Mouse (Mus musculus): ENCODE measurements around the gene Olfr693.
"Not testable (repeated sequence)": the region's sequence is repeated elsewhere in the genome, so short reads cannot be mapped to it uniquely, and the experiment has no call there.

Olfr693 gene

DNA sequence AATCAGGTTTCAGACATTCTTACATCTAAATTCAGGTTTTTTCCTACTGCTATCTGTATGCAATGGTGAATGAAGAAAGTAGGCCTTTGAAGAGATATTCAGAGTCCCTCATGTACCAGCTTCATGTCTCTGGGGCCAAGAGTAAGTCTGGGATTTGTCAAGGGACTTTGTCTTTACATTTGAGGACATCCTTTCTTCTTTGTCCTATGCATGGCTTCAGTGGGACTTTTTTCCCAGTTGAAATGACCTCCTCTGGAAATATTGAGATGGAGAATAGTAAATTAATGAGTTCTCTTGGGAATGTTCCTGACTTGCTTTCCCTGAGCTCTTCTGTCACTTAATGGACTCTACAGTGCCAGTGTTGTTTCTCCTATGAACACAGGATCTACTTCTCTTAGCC is at the start of gene Olfr693:
TSS of gene Olfr693 (minus strand) at position 101 of the 400 bp plus-strand sequence.
- no peak for DNase-seq (ENCODE audit: low spot score)

DNA sequence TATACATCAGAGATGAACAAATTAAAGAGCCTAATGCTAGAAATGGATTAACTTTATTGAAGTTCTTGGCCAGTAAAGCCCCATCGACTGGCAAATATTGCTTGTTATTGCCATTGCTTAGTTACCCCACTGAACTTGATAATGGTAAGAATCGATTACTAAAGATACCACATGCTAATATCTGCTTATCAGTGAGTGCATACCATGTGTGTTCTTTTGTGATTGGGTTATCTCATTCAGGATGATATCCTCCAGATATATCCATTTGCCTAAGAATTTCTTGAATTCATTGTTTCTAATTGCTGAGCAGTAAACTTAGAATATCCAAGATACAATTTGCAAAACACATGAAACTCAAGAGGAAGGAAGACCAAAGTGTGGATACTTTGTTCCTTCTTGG is 45.3 kb upstream of the Olfr693 start:
- DNase-seq (ENCODE audit: low spot score): not testable (repeated sequence)

DNA sequence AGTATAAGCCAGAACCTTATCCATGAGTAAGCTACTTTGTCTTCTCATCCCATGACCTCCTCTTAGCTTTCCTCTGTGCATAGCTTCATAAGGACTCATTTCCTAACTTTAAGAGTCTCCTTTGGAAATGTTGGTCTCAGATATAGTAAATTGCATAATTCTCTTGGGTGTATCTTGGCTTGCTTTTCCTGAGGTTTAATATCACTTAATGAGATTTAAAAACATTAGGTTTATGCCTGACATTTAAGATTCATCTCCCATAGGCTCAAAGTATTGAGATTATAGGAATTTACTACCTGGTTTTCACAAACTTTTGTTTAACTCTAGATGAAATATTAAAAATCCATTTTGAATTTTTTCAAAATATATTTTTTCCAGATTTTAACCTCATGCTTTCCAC is 35.9 kb upstream of the Olfr693 start, which contains the start of gene Olfr695:
TSS of gene Olfr695 (minus strand) at position 101 of the 400 bp plus-strand sequence.
- DNase-seq (ENCODE audit: low spot score): no peak

DNA sequence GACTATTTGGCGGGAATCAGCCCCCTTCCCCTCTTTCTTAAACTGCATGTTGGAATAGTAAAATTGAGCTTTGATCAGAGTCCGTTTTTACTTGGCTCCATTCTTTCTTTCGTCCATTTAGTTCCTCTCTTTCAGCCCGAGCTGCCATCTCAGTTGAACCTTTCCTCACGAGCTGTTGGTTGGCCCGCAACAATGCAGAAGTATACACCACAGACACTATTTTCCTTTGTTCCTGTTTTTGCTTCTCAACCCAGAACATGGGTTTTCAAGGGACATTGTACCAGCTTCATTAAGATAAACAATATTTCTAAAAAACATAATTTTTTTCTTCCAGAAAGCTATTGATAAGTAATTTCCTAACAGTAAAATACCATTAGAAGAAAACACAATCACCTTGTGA is 31.1 kb upstream of the Olfr693 start:
- no peak for DNase-seq (ENCODE audit: low spot score)

DNA sequence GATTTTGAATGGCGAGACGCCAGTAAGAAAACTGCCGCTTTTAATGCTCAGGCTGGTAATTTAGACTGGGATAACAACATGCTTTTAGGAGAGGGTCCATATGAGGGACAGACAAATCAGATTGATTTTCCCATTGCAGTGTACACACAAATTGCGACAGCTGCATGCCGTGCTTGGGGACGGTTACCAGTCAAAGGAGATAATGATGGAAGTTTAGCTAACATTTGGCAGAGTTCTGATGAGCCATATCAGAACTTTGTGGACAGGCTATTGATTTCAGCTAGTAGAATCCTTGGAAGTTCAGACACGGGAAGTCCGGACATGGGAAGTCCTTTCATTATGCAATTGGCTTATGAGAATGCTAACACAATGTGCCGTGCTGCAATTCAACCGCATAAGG is 27.3 kb upstream of the Olfr693 start:
- not testable (repeated sequence) for DNase-seq (ENCODE audit: low spot score)

DNA sequence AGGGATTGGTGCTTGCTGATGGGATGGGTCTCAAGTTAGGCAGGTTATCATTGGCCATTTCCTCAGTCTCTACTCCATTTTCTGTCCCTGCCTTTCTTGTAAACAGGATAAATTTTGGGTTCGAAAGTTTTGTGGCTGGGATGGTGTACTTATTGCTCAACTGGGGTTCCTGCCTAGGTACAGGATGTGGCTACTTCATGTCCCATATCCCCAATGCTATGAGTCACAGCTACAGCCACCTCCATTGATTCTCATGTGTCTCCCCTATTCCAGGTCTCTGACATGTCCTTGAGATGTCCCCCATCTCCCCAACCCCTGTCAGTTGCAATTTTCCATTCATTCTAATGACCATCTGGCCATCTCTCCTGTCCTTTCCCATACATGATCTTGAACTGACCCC is 16.5 kb upstream of the Olfr693 start:
- no peak for DNase-seq (ENCODE audit: low spot score)

DNA sequence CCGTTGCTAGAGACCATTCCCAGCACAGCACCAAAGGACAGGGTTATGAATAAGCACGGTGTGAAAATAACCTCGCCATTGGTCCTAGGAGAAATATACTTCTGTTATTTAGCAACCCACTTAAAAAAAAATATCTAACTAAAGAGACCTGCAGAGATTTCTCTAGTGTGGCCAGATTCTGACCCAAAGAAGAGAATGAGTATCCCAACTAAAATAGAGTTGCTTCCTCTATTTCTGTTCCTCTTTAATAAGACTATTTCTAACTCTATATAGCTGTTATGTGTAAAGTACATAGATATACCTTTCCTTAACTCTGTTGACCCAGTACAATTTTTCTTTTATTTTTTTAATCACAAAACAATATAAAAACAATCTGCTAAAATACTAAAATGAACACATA is 12.6 kb upstream of the Olfr693 start:
- no peak for DNase-seq (ENCODE audit: low spot score)

DNA sequence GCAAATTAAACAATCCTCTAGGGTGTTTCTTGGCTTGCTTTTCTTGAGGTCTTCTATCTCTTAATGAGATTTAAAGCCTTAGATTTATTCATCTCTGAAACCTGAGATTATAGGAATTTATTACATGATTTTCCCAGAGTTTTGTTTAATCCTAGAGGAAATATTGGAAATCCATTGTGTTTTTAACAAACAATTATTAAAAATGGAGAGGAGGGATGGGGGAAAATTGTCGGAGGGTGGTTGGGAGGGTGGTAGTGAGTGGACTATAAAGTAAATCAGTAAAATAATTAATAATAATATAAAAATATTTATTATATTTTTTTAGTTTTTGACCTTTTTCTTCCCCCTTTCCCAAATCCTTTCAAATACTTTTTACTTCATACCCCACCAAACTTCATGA is 11.3 kb upstream of the Olfr693 start, which contains the start of gene Olfr694:
TSS of gene Olfr694 (minus strand) at position 101 of the 400 bp plus-strand sequence.
- no peak for DNase-seq (ENCODE audit: low spot score)

DNA sequence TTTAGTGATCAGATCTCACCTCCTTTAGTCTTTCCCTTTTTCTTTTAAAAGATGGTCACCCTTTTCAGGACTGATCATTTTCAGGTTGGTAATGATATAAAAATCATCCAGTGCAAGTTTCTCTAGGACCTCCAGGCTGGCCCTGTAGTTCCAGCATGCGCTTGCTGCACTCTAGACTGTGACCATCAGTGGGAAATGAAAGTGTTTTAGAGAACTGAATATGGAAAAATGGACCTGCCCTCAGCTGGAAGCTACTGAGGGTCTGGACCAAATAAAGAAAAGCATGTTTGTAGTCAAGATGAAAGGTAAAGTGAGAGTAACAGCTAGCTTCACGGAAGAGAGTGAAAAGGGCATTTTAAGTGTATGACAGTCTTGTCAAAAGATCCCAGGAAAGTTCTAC is 5.0 kb upstream of the Olfr693 start:
- no peak for DNase-seq (ENCODE audit: low spot score)

DNA sequence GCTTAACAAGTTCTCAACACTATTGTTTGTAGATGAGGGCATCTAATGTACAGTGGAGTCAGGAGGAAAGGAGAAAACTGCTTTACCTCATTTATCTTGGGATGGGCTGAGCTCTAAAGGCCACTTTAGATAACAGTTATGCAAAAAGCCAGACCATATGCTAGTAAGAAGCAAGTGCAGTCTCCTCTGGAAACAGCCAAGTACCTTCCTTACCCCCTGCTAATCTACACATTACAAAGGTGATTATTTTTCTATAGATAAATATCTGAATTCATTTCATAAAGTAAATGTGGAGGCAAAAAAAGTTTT is 28.1 kb downstream of the Olfr693 start:
- DNase-seq (ENCODE audit: low spot score): no peak

DNA sequence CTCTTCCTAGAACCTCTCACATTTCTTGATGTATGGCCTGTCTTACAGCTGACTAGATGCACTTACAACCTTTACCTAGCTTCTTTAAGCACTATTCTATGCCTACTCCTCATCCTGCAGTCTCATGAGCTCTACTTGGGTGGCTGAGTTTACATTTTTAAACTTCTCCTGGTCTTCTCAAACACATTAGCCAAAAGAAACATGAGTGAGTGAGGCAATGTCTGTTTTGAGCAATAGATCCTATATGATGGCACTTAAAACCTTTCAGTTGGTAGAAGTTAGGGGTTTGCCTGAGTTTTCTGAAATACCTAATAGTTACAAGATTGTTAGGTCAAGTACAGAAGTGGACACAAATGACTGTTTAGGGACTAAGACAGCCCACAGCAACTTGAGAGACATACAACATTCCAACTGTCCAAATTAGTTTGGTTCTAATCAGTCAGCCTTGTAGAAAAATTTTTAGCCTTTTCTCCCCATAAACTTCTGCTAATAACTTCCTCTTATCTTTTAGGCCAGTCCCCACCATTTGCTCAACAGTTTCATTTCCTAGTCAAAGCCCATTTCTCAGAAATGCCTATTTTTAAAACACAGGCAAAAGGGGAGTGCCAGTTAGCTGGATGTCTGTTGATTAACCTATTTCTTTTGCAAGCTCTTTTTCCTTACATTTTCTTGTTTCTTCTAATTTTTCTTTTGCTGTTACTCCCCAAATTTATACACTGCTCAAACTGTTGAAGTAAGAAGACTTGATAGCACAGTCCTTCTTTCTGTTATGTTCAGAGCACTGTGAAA is 28.6 kb downstream of the Olfr693 start:
- DNase-seq (ENCODE audit: low spot score): no peak

DNA sequence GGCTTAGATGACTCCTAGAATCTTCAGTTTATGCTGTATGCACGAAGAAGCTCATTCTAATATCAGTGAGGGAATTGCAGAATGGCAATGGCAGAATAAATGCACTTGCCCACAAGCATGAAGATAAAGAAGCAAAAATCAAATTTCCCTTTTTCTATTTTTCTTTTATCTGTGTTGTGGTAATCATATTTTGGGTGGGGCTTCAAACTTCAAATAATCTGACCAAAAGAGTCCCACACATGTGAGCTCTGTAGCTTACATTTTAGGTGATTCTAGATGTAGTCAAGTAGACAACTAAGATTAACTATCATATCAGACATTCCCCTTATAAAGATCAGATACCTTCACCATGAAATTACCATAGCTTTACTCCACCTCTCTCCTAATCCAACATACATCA is 30.6 kb downstream of the Olfr693 start:
- no peak for DNase-seq (ENCODE audit: low spot score)

DNA sequence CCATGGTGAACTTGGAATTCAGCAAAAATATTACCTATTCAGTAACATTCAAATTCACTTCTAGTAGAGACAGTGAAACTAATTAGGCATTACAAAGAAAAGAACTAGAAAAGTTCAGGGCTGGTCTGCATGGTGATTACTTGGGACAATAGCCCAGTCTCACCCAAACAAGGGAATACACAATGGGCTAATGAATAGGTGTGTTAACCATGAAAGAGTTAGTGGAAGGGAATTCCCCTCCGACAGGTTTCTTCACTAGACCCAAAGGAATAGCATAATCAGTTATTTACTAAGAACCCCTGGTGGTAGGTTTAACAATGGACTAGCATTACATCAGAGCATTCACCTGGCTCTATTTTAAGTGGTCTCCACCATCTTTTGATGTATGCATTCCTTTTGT is 35.1 kb downstream of the Olfr693 start:
- DNase-seq (ENCODE audit: low spot score): no peak

DNA sequence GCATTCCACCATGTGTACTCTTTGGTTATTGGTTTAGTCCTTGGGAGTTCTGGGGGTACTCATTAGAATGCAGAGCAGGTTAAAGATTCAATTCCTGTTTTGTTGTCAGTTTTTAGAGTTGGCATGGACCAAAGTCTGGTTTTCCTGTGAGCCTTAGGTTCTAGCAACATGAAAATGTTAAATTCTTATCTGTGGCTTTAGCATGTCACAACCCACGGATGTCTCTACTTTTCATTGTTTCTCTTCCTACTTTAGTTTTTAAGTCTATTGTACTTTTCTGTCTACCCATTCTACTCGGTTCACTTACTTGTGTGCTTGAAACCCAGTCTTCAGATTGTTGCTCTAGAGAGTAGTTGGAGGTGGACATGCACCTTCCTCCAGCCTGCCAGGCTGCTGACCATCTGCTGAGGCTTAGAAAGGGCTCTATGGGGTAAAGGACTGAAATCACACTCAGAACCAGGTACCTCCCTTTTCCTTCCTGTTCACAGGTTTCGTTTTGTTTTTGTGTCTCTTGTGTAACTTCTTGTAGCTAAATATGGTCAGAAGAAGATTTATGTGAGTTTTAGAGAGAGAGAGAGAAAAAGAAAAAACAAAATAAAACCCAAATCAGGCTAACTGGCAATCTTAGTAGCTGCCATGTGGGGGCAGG is 36.0 kb downstream of the Olfr693 start:
- no peak for DNase-seq (ENCODE audit: low spot score)

DNA sequence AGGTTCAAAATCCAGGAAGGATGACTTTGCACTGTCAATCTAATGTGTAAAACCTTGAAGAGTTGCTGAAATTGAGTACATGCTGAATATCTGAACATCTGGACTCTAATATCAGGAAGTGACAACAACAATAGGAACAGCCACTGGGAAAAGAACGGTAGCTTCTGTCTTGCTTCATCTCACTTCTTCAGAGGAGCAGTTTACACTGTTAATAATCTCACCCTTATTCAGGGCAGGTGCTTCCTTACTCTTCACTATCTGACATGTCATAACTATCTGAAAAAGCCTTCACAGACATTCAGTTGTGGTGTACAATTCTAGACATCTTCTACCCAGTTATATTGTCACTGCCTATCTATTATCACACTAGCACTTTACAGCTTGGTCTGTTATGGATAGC is 39.5 kb downstream of the Olfr693 start:
- no peak for DNase-seq (ENCODE audit: low spot score)

DNA sequence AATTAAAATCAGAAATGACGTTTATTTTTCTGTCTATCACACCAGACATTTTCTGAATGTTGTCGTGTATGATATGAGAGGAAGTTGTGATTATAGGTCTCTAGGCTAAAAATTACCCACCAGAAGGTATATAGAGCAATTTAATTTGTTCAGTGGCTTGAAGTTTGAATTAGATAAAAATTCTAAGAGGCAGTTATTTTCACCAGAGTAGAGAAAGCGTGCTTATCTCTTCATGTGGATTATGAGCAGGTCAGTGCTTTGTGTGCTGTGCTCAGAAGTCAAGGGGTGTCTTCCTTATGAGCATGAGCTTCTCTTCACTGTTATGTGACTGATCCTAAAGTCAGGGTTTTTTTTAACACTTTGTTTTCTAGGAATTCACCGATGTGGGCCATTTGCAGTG is 44.8 kb downstream of the Olfr693 start:
- DNase-seq (ENCODE audit: low spot score): no peak
